Mouse (Mus musculus): ENCODE results near the gene Wfdc1.

- TF ChIP-seq CTCF (IDR thresholded peaks at IDR 0.05; ENCODE audit: low read depth, low read length) (no peak), GATA1 (IDR thresholded peaks at IDR 0.05; ENCODE audit: borderline replicate concordance, low read length) (no peak), POLR2AphosphoS5 (IDR thresholded peaks at IDR 0.05; ENCODE audit: insufficient replicate concordance, low read depth, low read length) (no peak), GATA2 (IDR thresholded peaks at IDR 0.05; ENCODE audit: borderline replicate concordance, low read depth, low read length) (no peak)
Observed at GRCm38 (mm10) chr8:119697163-119697562, 31.0 kb downstream of the Wfdc1 start.

Measured in G1E (cell line).